Mouse (Mus musculus): ENCODE data around the gene Gal3st2.
"Not testable (repeated sequence)": the region's sequence is repeated elsewhere in the genome, so short reads cannot be mapped to it uniquely, and the experiment has no call there.

The Gal3st2 gene

DNA sequence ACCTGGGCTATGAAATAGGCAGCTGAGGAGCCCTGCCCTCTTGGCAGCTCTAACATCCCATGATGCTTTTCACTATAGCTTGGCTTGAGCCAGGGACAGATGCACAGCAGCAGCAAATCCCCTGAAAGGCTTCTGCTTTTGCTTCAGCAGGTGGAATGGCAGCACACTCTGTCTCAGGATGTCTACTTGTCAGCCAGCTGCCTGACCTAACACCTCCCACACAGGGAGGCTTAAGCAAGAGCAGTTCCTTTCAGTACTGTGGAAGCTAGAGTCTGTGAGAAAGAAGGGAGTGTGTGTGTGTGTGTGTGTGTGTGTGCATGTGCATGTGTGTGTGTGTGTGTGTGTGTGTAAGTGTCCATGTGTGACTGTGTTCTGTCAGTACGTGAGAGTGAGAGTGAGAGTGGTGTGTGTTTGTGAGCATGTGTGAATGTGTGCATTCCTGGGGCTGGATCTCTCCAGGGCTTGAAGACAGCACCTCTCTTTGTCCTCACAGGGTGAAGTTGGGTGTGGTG is 10.5 kb downstream of the Gal3st2 start:
- not testable (repeated sequence) for DNase-seq

DNA sequence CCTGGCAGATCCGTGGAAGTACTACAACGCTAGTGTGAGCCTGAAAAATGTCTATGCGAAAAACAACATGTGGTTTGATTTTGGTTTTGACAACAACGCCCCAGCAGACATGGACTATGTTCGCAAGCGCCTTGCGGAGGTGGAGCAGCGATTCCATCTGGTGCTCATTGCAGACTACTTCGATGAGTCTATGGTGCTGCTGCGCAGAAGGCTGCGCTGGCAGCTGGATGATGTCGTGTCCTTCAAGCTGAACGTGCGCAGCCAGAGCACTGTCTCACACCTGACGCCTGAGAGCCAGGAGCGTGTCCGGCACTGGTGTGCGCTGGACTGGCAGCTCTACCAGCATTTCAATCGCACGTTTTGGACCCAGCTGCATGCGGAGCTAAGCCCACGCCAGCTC is 13.3 kb downstream of the Gal3st2 start:
- DNase-seq: not testable (repeated sequence)

DNA sequence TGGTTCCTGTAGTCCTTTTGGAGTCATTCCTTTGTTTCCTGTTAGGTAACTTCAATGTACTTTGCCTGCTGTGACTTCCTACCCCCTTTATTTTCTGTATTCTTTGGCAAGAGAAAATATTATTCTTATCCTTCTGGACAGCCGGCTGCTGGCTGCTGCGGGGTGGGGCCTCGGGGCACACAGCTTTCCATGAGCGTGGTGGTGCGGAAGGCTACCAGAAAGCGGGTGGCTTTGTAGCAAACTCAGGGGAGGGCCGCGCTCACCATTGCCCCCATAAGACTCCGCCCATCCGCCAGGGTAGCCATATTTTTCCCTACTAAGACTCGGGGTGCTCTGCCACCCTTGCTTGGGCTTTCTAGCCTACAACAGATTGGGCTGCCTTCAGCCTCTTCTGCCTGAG is 20.7 kb downstream of the Gal3st2 start:
- DNase-seq: not testable (repeated sequence)

DNA sequence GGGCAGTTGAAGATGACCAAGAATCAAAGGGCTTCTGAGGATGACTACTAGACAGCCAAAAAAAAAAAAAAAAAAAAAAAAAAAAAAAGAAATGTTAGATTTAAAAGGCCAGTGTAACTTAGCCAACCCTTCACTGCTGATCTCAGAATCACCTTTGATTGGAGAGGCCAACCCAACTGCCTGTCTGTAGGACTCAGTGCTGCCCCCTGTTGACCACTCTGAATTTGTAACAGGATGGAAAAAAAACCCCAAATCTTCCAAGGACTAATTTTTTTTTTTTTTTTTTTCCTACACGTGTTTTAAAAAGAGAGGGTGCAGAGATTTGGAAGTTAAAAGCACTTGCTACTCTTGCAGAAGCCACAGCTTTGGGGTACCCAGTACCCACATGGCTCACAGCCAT is 29.8 kb downstream of the Gal3st2 start:
- DNase-seq: not testable (repeated sequence)

DNA sequence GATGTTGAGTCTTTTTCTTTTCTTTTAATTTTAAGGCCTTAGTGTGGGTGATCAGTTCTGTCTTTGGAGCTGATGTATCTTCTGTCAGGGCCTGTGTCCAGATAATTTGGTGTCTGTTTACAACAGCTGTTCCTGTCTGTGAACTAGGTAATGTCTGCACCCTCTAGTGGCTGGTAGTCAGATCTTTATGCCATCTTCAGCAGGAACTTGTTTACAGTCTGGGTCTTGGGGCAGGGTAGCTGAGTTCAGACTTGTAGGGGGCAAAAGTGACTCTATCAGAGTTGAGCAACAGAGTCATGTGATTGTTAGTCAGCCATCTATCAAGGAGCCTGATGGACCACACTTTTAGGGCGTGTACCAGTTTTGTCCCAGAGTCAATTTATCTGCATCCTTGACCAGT is 36.3 kb downstream of the Gal3st2 start:
- not testable (repeated sequence) for DNase-seq

DNA sequence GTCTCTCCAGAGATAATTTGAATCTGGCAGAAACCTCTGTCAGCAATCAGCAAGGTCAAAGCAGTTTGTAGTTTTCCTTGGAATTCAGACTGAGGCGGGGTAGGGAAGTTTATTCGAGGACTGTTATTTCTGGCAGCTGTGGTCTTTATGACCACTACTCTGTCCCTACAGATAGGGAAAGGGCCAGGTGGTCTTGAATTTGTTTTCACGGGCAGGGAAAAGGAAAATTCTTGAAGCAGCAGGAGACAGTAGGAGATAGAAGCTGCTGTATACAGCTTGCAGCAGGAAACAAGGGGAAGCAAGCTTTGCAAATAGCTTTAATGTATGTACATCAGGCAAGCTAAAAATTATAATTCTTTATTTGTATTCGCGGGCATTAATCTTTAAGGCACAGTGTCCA is 40.2 kb downstream of the Gal3st2 start:
- DNase-seq: not testable (repeated sequence)

DNA sequence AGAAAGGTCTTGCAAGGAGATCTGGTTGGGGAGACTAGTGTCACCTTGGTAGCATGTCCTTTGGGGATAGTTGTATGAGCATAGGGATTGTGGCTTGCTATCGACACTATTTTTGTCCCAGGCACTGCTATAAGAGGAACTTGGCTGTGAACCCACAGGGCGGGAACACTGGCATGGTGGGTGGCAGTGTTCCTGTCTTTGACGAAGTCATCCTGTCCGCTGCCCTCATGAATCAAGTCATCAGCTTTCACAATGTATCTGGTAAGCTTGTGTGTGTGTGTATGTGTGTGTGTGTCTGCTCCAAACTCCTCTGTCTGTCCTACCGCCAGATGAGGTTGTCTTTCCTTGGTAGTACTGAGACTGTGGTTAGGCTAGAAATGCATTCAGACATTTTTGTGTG is 45.6 kb downstream of the Gal3st2 start:
- not testable (repeated sequence) for DNase-seq

DNA sequence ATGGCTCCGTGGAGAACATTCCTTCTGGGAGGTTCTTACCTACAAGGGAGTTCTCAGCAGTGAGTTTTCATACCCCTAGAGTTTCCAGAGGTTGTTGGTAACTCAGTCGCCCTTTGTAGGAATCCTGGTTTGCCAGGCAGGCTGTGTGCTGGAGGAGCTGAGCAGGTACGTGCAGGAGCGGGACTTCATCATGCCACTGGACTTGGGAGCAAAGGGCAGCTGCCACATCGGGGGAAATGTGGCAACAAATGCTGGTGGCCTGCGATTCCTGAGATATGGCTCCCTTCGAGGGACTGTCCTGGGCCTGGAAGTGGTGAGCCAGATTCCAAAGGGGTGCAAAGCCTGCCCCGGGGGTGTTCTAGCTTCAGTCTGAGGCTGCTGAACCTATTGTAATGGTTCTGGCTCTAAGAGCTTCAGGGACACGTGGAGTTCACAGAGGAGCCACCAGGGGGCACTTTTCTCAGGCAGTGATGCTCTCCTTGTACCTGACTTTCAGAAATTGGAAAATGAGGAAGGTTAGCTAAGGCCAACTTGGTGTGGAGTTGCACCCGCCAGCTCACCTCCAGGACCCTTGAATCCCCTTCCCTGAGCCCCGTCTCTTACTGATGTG is 48.0 kb downstream of the Gal3st2 start:
- not testable (repeated sequence) for DNase-seq

DNA sequence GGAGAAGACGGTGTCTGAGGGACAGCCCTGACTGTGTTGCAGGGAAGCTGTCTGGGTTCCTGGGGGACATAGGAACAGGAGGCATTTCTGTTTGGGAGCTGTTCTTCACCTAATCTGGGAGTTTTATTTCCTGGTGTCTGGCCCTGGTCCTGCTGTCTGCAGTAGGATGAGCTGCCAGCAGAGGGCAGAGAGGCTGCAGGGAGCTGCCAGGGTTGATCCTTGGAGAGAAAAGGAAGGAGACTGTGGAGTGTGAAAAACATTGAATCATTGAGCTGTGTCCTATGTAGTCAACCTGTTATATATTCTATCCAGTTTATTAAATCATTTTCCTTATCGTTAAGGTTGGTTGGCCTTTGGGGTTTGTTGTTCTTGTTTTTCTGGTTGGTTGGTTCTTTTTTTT is 50.8 kb downstream of the Gal3st2 start:
- not testable (repeated sequence) for DNase-seq

DNA sequence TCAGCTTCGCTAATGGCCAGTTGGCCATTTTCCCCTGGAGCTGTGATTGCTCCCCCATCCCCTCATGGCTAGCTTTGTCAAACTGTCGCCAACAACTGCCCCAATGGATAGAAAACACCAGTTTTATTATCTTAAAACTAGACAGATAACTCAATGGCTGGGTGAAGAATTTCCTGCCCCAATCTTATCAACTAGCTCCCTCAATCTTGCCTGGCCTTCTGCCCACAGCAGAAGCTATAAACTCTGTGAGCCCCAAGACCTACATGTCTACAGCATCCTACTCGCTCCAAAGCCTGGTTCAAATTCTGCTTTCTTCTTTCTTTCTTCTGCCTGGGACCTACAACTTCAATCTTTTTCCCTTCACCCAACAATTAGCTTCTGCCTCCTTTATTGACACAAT is 56.1 kb downstream of the Gal3st2 start:
- not testable (repeated sequence) for DNase-seq

DNA sequence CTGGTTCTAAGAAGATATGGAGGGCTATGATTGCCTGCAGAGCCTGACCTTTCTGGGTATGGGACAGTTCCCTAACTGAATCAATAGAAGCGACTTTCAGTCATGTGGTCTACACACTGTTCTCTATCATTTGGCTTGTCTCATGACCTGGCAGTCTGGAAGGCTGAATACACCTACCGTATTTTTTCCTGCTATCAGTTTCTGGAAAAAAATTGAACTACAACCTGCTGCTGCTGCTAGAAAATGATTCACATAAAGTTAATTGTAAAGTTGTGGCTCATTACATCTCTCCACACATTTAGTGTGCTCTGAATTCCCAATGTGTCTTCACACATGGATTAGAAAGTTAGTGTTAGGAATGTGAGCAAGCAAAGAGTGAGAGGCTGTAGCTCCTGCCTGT is 56.9 kb downstream of the Gal3st2 start, which contains the start of gene Gal3st2b:
Gal3st2b (plus strand) TSS at position 301 of the 400 bp plus-strand sequence.
- not testable (repeated sequence) for DNase-seq

DNA sequence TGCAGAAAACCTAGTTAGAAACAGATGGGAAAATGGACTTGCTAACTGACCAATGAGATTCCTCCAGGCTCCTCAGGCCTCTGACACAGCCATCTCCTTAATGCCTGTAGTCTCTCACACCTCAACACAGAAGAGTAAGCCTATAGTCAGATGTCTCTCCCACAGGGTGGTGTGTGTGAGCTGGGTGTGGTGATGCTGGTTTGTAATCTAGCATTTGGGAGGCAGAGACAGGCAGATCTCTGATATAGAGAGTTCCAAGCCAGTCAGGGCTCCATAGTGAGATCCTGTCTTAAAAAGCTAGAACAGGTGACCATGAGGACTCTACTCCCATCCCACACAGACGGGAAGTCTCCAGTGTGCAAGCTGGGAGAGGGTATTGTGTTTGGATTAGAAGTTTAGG is 57.7 kb downstream of the Gal3st2 start:
- DNase-seq: not testable (repeated sequence)

DNA sequence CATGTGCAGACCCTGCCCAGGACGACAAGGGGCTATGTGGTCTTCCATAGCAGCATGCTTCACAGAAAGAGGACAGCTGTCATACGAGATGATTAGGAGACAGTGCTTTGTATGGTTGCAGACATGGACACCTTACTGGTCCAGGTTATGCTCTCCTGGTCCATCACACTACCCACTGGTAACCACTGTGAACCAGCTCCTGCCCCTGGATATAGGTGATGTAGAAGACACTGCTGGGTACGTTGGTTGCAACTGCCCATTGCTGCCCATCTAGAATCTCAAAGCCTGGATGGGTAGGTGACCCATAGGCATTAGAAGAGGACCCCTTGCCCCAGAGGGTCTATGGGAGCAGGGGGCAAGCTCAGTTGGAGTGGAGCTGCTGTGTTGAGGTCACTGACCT is 58.2 kb downstream of the Gal3st2 start:
- DNase-seq: not testable (repeated sequence)

DNA sequence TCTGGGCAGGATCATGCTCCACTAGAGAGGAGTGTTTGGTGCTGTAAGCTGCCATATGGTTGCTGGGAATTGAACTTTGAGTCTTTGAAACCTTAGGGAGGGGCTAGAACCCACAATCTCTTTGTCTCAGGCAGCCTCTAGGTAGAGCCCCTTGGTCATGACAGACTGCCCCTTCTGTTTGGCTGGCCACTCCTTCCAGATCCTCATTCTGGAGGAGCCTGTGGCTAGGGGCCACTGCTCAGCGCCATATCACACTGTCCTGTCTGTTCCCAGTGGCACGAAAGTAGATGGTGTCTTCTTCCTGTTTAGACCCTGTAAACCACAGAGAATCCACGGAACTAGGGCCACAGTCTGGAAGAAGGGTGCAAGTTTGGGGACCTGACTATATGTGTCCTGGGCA is 61.5 kb downstream of the Gal3st2 start:
- not testable (repeated sequence) for DNase-seq

DNA sequence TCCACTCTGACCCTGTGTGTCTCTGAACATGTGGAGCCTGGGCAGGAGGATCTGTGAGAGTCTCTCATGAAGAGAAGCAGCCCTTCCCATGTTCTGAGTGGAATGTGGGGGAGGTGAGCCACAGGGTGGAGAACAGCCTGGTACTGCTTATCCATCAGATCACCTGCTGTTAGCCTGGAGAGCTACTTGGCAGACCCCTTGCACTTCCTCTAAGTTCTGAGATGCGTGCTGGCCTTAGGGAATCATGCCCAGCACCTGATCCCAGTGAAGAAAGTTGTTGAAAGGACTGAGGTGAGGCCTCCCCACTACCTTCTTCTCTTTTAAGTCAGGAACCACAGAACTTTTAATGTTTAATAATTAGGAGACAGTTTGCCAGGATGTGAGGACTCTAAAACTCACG is 62.0 kb downstream of the Gal3st2 start:
- DNase-seq: not testable (repeated sequence)
